Mouse (Mus musculus) liver, adult 2 months (tissue): ENCODE results near the gene Mbnl3. TPM values are rescaled to one million over a fixed set of nuclear protein-coding genes. Genes with fewer than 3 reads are reported as not detected.

Source experiments
- DNase-seq: peaks from one replicate; pipeline ENCODE4 v3.0.0-alpha.2; 2011; ENCODE audit warnings: low read depth, low spot score; ENCODE audit errors: extremely low read depth
- H3K27ac ChIP-seq: fragments of 200-500 bp; replicated peaks from 2 replicates; pipeline ENCODE4 v1.5.1; 2012; ENCODE audit warnings: low read depth, mild to moderate bottlenecking, control low read depth, inconsistent platforms, low read length; ENCODE audit not compliant: insufficient read depth
- H3K27me3 ChIP-seq: fragments of 200-500 bp; 2 replicates; pipeline ENCODE4 v1.6.1; 2012; ENCODE audit warnings: mild to moderate bottlenecking, moderate library complexity, low read length, inconsistent platforms; ENCODE audit not compliant: control insufficient read depth, insufficient read depth
- H3K36me3 ChIP-seq: fragments of 200-500 bp; 2 replicates; pipeline ENCODE4 v1.6.1; 2012; ENCODE audit warnings: low read length, inconsistent platforms; ENCODE audit not compliant: control insufficient read depth, insufficient read depth
- H3K4me1 ChIP-seq: fragments of 200-500 bp; 2 replicates; pipeline ENCODE4 v1.6.1; 2011; ENCODE audit warnings: low read length; ENCODE audit not compliant: control insufficient read depth, insufficient read depth
- H3K4me3 ChIP-seq: fragments of 200-500 bp; 2 replicates; pipeline ENCODE4 v1.5.1; 2011; ENCODE audit warnings: low read depth, mild to moderate bottlenecking, control low read depth, low read length, moderate library complexity; ENCODE audit not compliant: insufficient read depth
- H3K79me2 ChIP-seq: fragments of 200-500 bp; 2 replicates; pipeline ENCODE4 v1.6.1; 2012; ENCODE audit warnings: inconsistent platforms, mild to moderate bottlenecking, low read length, moderate library complexity; ENCODE audit not compliant: control insufficient read depth, insufficient read depth
- H3K9ac ChIP-seq: fragments of 200-500 bp; 2 replicates; pipeline ENCODE4 v1.6.1; 2012; ENCODE audit warnings: low read depth, mild to moderate bottlenecking, control low read depth, inconsistent platforms, low read length
- CTCF ChIP-seq: fragments of 200-500 bp; IDR thresholded peaks from 2 replicates; pipeline ENCODE4 v1.5.1; 2011; ENCODE audit warnings: low read depth, low read length, control low read depth
- POLR2A ChIP-seq: fragments of 200-500 bp; IDR thresholded peaks from 2 replicates; pipeline ENCODE4 v1.6.1; 2011; ENCODE audit warnings: low read length, control low read depth; ENCODE audit not compliant: insufficient read depth; ENCODE audit errors: extremely low read depth
- WGBS: fragments of 180-500 bp; shearing (Covaris S2); methylation state at CpG from one replicate; pipeline ENCODE4 v1.1.7; 2018; 5-methylcytosine and 5-hydroxymethylcytosine counted together
- polyA plus RNA-seq: library from polyadenylated mRNA; depleted of rRNA; stranded (reverse); fragments of >200 nt; gene quantifications from 2 replicates; pipeline ENCODE4 v1.2.3, GENCODE M21; 2012; rRNA removed
- total RNA-seq: library from RNA; depleted of rRNA; stranded (reverse); fragments of >200 nt; gene quantifications from 2 replicates; pipeline ENCODE4 v1.2.3, GENCODE M21; 2014; rRNA removed

Gene Mbnl3
- total and polyA plus RNA-seq, 2 experiments = 0.18 to 0.83 TPM

- no peaks in the 10 kb centered on the region for H3K79me2 ChIP-seq
- no peaks in the 10 kb centered on the region for H3K4me1 ChIP-seq
- no peaks in the 10 kb centered on the region for H3K27me3 ChIP-seq
- peak; percentile 26; the same call in 1 of the 2 replicates for TF ChIP-seq CTCF
- no peak for TF ChIP-seq POLR2A
- no peak overlapping the region for H3K9ac ChIP-seq
- H3K27ac ChIP-seq = no peak overlapping the region
- no peaks in the 10 kb centered on the region for H3K36me3 ChIP-seq
- 31% methylated on average over 3 of the region's 3 CpGs for WGBS
- peak; percentile 6 for DNase-seq
- H3K4me3 ChIP-seq = no peak overlapping the region
Measured at GRCm38 (mm10) chrX:51076744-51077143, 129.6 kb downstream of the Mbnl3 start.

Other genes with a start within 250 kb of the Mbnl3 start
- gene Rap2c, start 188.5 kb downstream of the Mbnl3 start, total RNA-seq = 15.7 and 16.3 TPM in 2 replicates
- gene Rap2c, start 188.5 kb downstream of the Mbnl3 start, polyA plus RNA-seq = 3.6 TPM in 2 replicates